Mouse (Mus musculus): Measurements from ENCODE around the gene Kif6. TPM values are rescaled to one million over a fixed set of nuclear protein-coding genes. Genes with fewer than 3 reads are reported as not detected.

Gene Kif6
- polyA plus RNA-seq, 1 experiment from 2014 or later, result not detected

DNA sequence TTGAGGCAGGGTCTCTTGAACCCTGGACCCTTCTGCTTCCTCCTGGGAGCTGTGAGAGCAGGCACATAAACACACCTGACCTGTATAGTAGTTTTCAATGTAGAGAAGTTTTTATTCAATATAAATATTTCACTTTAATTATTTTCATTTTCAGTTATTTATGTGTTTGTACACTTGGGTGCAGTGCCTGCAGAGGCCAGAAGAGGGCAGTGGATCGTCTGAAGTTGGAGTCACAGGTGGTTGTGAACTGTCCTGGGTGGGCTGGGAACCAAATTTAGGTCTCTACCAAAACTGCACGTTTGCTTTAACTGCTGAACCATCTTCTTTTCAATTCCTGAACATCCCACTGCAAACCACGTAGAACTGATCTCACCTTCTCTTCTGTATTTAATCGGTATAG lies 35.4 kb downstream of the Kif6 start:
- Histone ChIP-seq H3K4me3 (ENCODE audit: low read depth, low read length) (no peak overlapping the region), H3K4me2 (ENCODE audit: low read depth, low read length) (no peak overlapping the region), H3K27ac (ENCODE audit: low read depth) (no peak overlapping the region), H3K9me3 (ENCODE audit: low read length) (no peaks in the 10 kb centered on the region), H3K27me3 (ENCODE audit: insufficient read depth, low read length) (no peaks in the 10 kb centered on the region), H3K9ac (replicated peaks) (no peak overlapping the region), H3K36me3 (replicated peaks; ENCODE audit: insufficient read depth, low read length) (no peaks in the 10 kb centered on the region), H3K4me1 (ENCODE audit: insufficient read depth) (no peaks in the 10 kb centered on the region)
- DNase-seq, result no peak
- WGBS (ENCODE audit: insufficient replicate concordance), result 69% methylated on average over 4 of the region's 4 CpGs
- no peak for ATAC-seq
- TF ChIP-seq EP300 (IDR thresholded peaks at IDR 0.05; ENCODE audit: low read depth), result no peak
- TF ChIP-seq CTCF (IDR thresholded peaks at IDR 0.05; ENCODE audit: low read depth), result 0 out of 2 replicates have a peak, but pooled peaks have one; percentile 15

DNA sequence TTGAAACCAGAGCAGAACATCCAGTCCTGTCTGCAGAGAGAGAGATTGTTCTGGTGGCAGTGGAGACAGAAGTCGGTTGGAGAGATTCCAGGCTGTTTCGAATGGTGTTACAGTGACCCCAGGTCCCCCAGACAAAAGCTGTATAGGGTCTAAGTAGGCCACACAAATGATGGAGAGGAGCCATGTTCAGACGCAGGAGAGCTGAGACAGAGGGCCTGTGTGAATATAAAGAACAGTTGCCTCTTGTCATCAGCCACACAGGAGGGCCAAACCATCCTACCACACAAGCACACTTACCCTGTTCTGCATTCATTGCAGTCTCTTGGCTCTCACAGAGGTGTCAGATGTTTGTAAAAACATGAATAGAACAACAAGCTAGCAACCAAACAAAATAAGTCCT lies 37.4 kb downstream of the Kif6 start:
- Histone ChIP-seq H3K4me2 (ENCODE audit: low read depth, low read length) (no peak overlapping the region), H3K27me3 (ENCODE audit: insufficient read depth, low read length) (no peaks in the 10 kb centered on the region), H3K9ac (replicated peaks) (no peak overlapping the region), H3K36me3 (replicated peaks; ENCODE audit: insufficient read depth, low read length) (no peaks in the 10 kb centered on the region), H3K27ac (ENCODE audit: low read depth) (no peak overlapping the region), H3K4me3 (ENCODE audit: low read depth, low read length) (no peak overlapping the region), H3K4me1 (ENCODE audit: insufficient read depth) (no peaks in the 10 kb centered on the region), H3K9me3 (ENCODE audit: low read length) (no peaks in the 10 kb centered on the region)
- TF ChIP-seq EP300 (IDR thresholded peaks at IDR 0.05; ENCODE audit: low read depth) (no peak), CTCF (IDR thresholded peaks at IDR 0.05; ENCODE audit: low read depth) (no peak)
- DNase-seq, result no peak
- no peak for ATAC-seq
- 65% methylated on average over 3 of the region's 3 CpGs for WGBS (ENCODE audit: insufficient replicate concordance)

DNA sequence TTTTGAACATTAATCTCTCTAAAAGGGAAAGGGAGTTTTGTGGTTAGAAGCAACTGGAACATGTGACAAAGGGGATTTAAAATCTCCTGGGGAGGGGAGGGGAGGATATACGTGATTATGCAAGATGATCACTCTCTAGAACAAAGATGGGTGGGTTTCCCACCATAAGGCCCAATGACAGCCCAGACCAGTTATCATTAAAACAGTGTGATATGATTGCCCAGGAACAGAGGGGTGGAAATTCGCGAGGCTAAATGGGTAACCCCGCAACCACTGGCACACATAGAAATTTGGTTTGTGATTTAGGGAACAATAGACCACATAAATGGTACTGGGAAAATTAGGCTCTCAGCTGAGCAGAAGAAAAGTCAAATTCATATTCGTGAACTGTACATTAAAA lies 37.9 kb downstream of the Kif6 start:
- H3K27ac ChIP-seq (ENCODE audit: low read depth), result no peak overlapping the region
- DNase-seq (no peak), ATAC-seq (no peak)
- 73% methylated on average over 5 of the region's 5 CpGs for WGBS (ENCODE audit: insufficient replicate concordance)
- no peaks in the 10 kb centered on the region for H3K36me3 ChIP-seq (replicated peaks; ENCODE audit: insufficient read depth, low read length)
- no peaks in the 10 kb centered on the region for H3K27me3 ChIP-seq (ENCODE audit: insufficient read depth, low read length)
- H3K4me1 ChIP-seq (ENCODE audit: insufficient read depth), result no peaks in the 10 kb centered on the region
- H3K4me2 ChIP-seq (ENCODE audit: low read depth, low read length), result no peak overlapping the region
- no peaks in the 10 kb centered on the region for H3K9me3 ChIP-seq (ENCODE audit: low read length)
- TF ChIP-seq EP300 (IDR thresholded peaks at IDR 0.05; ENCODE audit: low read depth) (no peak), CTCF (IDR thresholded peaks at IDR 0.05; ENCODE audit: low read depth) (no peak)
- no peak overlapping the region for H3K9ac ChIP-seq (replicated peaks)
- no peak overlapping the region for H3K4me3 ChIP-seq (ENCODE audit: low read depth, low read length)

DNA sequence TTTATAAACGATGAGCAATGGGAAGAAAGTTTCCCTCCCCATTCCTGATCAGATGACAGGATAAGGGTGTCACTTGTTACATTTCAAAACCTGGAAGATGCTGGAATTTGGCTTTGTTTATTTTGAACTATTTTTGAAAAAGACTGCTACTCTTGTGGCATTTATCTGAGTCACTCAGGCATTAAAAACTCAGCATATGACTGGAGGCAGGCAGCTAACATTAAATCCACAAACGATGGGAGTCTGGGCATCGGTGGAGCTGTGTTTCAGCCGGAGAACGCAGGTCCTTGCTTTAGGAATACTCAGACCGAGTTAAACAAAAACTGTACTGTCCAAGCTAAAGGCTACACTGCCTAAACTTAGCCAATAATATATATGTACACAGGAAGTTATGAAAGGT lies 46.7 kb downstream of the Kif6 start:
- ATAC-seq (no peak), DNase-seq (no peak)
- no peaks in the 10 kb centered on the region for H3K9me3 ChIP-seq (ENCODE audit: low read length)
- H3K36me3 ChIP-seq (replicated peaks; ENCODE audit: insufficient read depth, low read length), result no peaks in the 10 kb centered on the region
- no peak overlapping the region for H3K4me2 ChIP-seq (ENCODE audit: low read depth, low read length)
- no peaks in the 10 kb centered on the region for H3K27me3 ChIP-seq (ENCODE audit: insufficient read depth, low read length)
- WGBS (ENCODE audit: insufficient replicate concordance), result 67% methylated on average over 6 of the region's 6 CpGs
- H3K9ac ChIP-seq (replicated peaks), result no peak overlapping the region
- H3K4me3 ChIP-seq (ENCODE audit: low read depth, low read length), result no peak overlapping the region
- no peaks in the 10 kb centered on the region for H3K4me1 ChIP-seq (ENCODE audit: insufficient read depth)
- no peak for TF ChIP-seq CTCF (IDR thresholded peaks at IDR 0.05; ENCODE audit: low read depth)
- no peak for TF ChIP-seq EP300 (IDR thresholded peaks at IDR 0.05; ENCODE audit: low read depth)
- H3K27ac ChIP-seq (ENCODE audit: low read depth), result no peak overlapping the region

DNA sequence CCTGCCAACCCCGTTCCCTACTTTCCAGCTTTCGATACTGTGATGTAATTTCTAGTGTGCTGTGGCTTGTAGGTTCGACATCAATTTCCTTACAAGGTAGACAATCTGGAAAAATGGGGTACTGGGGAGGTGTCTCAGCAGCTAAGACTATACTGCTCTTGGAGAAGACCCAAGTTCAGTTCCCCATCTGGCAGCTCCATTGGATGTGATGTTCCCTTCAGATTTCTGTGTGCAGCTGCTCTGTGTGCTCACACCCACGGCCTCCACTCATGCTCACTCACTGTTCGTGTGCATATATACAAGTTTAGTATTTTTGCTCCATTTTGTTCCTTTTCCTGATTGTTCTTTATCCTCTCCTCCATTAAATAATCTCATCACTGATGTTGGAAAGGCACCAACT lies 51.8 kb downstream of the Kif6 start:
- Histone ChIP-seq H3K27ac (ENCODE audit: low read depth) (no peak overlapping the region), H3K27me3 (ENCODE audit: insufficient read depth, low read length) (no peaks in the 10 kb centered on the region), H3K36me3 (replicated peaks; ENCODE audit: insufficient read depth, low read length) (no peaks in the 10 kb centered on the region), H3K4me1 (ENCODE audit: insufficient read depth) (no peaks in the 10 kb centered on the region), H3K9me3 (ENCODE audit: low read length) (no peaks in the 10 kb centered on the region), H3K4me3 (ENCODE audit: low read depth, low read length) (no peak overlapping the region), H3K4me2 (ENCODE audit: low read depth, low read length) (no peak overlapping the region), H3K9ac (replicated peaks) (no peak overlapping the region)
- ATAC-seq (no peak), DNase-seq (no peak)
- TF ChIP-seq EP300 (IDR thresholded peaks at IDR 0.05; ENCODE audit: low read depth), result no peak
- no peak for TF ChIP-seq CTCF (IDR thresholded peaks at IDR 0.05; ENCODE audit: low read depth)
- WGBS (ENCODE audit: insufficient replicate concordance), result 83% methylated on average over 5 of the region's 5 CpGs

DNA sequence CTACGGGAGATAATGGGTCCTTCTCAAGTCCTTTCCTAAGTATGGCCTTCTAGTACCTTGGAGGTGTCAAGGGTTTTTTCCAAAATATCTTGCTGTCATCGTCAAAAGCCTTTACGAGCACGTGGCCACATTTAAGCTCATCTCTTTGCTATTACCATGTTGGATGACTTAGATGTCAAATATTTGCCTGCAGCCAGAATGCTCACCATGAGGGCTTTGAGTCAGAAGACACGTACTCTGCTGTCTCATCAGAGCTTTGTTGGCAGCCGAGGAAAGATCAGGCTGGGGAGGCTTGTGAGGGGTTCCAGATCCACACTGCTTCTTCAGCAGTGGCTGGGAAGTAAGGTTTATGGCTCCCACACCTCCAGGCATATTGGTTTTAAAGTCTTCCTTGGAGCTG lies 53.4 kb downstream of the Kif6 start:
- Histone ChIP-seq H3K27me3 (ENCODE audit: insufficient read depth, low read length) (no peaks in the 10 kb centered on the region), H3K4me3 (ENCODE audit: low read depth, low read length) (no peak overlapping the region), H3K9me3 (ENCODE audit: low read length) (no peaks in the 10 kb centered on the region), H3K27ac (ENCODE audit: low read depth) (no peak overlapping the region), H3K4me1 (ENCODE audit: insufficient read depth) (no peaks in the 10 kb centered on the region), H3K36me3 (replicated peaks; ENCODE audit: insufficient read depth, low read length) (no peaks in the 10 kb centered on the region), H3K9ac (replicated peaks) (no peak overlapping the region), H3K4me2 (ENCODE audit: low read depth, low read length) (no peak overlapping the region)
- DNase-seq, result no peak
- 72% methylated on average over 6 of the region's 6 CpGs for WGBS (ENCODE audit: insufficient replicate concordance)
- no peak for ATAC-seq
- TF ChIP-seq CTCF (IDR thresholded peaks at IDR 0.05; ENCODE audit: low read depth), result no peak
- TF ChIP-seq EP300 (IDR thresholded peaks at IDR 0.05; ENCODE audit: low read depth), result no peak

- no peak overlapping the region for H3K4me3 ChIP-seq (ENCODE audit: low read depth, low read length)
- H3K4me2 ChIP-seq (ENCODE audit: low read depth, low read length), result no peak overlapping the region
- DNase-seq (no peak), ATAC-seq (no peak)
- H3K9me3 ChIP-seq (ENCODE audit: low read length), result no peaks in the 10 kb centered on the region
- WGBS (ENCODE audit: insufficient replicate concordance), result 79% methylated on average over 6 of the region's 6 CpGs
- TF ChIP-seq EP300 (IDR thresholded peaks at IDR 0.05; ENCODE audit: low read depth), result no peak
- TF ChIP-seq CTCF (IDR thresholded peaks at IDR 0.05; ENCODE audit: low read depth), result no peak
- H3K27ac ChIP-seq (ENCODE audit: low read depth), result no peak overlapping the region
- H3K36me3 ChIP-seq (replicated peaks; ENCODE audit: insufficient read depth, low read length), result no peaks in the 10 kb centered on the region
- no peak overlapping the region for H3K9ac ChIP-seq (replicated peaks)
- no peaks in the 10 kb centered on the region for H3K4me1 ChIP-seq (ENCODE audit: insufficient read depth)
- no peaks in the 10 kb centered on the region for H3K27me3 ChIP-seq (ENCODE audit: insufficient read depth, low read length)
Measured at GRCm38 (mm10) chr17:49671921-49672339, 57.0 kb downstream of the Kif6 start.
